Mouse (Mus musculus) embryonic facial prominence, embryonic 11.5 days (tissue): ENCODE data around the gene Nhs. TPM values are rescaled to one million over a fixed set of nuclear protein-coding genes. Genes with fewer than 3 reads are reported as not detected.

Experiments used
- ATAC-seq: fragments of 200-750 bp; cut with Nextera tagmentation; replicated peaks from 2 replicates; pipeline ENCODE4 v1.8.0; 2017; ENCODE audit warnings: low read depth; ENCODE audit not compliant: insufficient number of reproducible peaks, low FRiP score, low TSS enrichment
- DNase-seq: peaks from one replicate; pipeline ENCODE4 v3.0.0-alpha.2; 2015; ENCODE audit warnings: low spot score
- H3K27ac ChIP-seq: fragments of 300-500 bp; sonication (generic); replicated peaks from 2 replicates; pipeline ENCODE4 v1.5.1; 2014; ENCODE audit warnings: mild to moderate bottlenecking, low read depth, low read length, control low read depth
- H3K27me3 ChIP-seq: fragments of 300-500 bp; sonication (generic); 2 replicates; pipeline ENCODE4 v1.6.1; 2014; ENCODE audit warnings: mild to moderate bottlenecking, low read length, moderate library complexity, mixed read lengths; ENCODE audit not compliant: control insufficient read depth, insufficient read depth
- H3K36me3 ChIP-seq: fragments of 300-500 bp; sonication (generic); replicated peaks from 2 replicates; pipeline ENCODE4 v1.6.1; 2014; ENCODE audit warnings: low read depth, mild to moderate bottlenecking, low read length, moderate library complexity, mixed read lengths; ENCODE audit not compliant: control insufficient read depth, insufficient read depth
- H3K4me1 ChIP-seq: fragments of 300-500 bp; sonication (generic); 2 replicates; pipeline ENCODE4 v1.6.1; 2014; ENCODE audit warnings: low read length, mixed read lengths; ENCODE audit not compliant: control insufficient read depth, insufficient read depth
- H3K4me2 ChIP-seq: fragments of 300-500 bp; sonication (generic); 2 replicates; pipeline ENCODE4 v1.6.1; 2014; ENCODE audit warnings: low read depth, mild to moderate bottlenecking, control low read depth, low read length, moderate library complexity
- H3K4me3 ChIP-seq: fragments of 300-500 bp; sonication (generic); 2 replicates; pipeline ENCODE4 v1.5.1; 2014; ENCODE audit warnings: low read depth, low read length, control low read depth
- H3K9ac ChIP-seq: fragments of 300-500 bp; sonication (generic); replicated peaks from 2 replicates; pipeline ENCODE4 v1.6.1; 2014; ENCODE audit warnings: mild to moderate bottlenecking, control low read depth, low read length
- H3K9me3 ChIP-seq: fragments of 300-500 bp; sonication (generic); replicated peaks from 2 replicates; pipeline ENCODE4 v1.6.1; 2016; ENCODE audit warnings: mild to moderate bottlenecking, low read length, inconsistent platforms, mixed read lengths; ENCODE audit not compliant: control insufficient read depth
- WGBS: fragments of 180-500 bp; shearing (Covaris S2); extraction: QIAGEN DNeasy Blood & Tissue Kit; methylation state at CpG from one replicate; pipeline ENCODE4 v1.1.7; 2014; 5-methylcytosine and 5-hydroxymethylcytosine counted together
- polyA plus RNA-seq: library from polyadenylated mRNA; unstranded; fragments of >200 nt; fragmentation: Nextera tagmentation; extraction: Ambion mirVana; gene quantifications from 2 replicates; pipeline ENCODE4 v1.2.1, GENCODE M21; 2014

Nhs gene
- 3.3 and 3.6 TPM in 2 replicates for polyA plus RNA-seq

DNA sequence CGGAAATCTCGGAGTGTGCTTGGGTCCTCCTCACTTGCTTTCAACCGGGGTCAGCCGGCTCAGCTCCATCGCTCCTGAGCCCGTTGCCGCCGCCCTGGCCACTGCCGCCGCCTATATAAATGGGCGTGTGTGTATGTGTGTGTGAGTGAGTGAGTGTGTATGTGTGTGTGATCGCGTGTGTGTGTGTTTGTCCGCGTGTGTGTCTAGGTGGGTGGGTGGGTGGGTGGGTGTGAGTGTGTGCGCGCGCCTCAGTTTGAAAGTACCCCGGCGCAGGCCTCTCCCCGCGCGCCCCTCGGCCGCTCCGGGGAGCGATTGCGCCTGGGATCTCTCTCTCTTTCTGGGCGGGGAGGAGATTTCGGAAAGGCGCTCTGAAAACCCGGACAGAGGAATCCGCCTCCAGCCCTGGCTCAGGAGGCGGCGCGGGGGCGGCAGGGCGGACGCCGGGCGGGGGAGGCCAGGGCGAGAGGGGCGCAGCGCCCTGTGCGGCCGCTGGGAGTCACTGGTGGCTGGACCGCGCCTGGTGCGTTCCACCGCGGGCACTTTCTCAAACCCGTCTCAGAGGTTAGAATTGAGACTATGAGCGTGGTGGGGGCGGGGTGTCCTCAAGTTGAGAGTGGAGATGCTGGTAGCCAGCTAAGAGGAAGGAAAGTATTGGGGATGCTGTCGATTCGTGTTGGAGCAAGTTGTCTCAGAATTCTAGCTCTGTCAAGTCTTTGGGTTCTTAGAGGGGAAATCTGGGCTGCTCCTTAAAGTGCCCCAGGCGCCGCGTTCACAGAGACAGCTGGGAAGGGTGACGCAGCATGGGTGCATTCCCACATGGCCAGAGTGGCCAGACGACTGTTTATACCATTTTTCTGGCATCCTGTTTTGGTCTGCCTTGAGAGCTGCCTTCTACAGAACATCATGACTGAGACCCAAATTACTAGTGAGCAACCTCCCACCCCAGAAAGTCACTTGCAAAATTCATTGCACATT is at the start of gene Nhs:
Gene Nhs (minus strand): TSS at position 94 of the 975 bp plus-strand sequence.
- H3K4me1 ChIP-seq: no peaks in the 10 kb centered on the region
- H3K9ac ChIP-seq: peak within 1 kb of the TSS; percentile 67
- no peaks in the 10 kb centered on the region for H3K9me3 ChIP-seq
- DNase-seq: peak; percentile 82
- WGBS: 18% methylated on average over 48 of the region's 61 CpGs
- H3K4me2 ChIP-seq: peak within 1 kb of the TSS; percentile 75
- H3K27me3 ChIP-seq: no peaks in the 10 kb centered on the region
- H3K36me3 ChIP-seq: no peaks in the 10 kb centered on the region
- H3K27ac ChIP-seq: no peak within 1 kb of the TSS
- peak; percentile 81 for ATAC-seq
- peak within 1 kb of the TSS; percentile 55 for H3K4me3 ChIP-seq

DNA sequence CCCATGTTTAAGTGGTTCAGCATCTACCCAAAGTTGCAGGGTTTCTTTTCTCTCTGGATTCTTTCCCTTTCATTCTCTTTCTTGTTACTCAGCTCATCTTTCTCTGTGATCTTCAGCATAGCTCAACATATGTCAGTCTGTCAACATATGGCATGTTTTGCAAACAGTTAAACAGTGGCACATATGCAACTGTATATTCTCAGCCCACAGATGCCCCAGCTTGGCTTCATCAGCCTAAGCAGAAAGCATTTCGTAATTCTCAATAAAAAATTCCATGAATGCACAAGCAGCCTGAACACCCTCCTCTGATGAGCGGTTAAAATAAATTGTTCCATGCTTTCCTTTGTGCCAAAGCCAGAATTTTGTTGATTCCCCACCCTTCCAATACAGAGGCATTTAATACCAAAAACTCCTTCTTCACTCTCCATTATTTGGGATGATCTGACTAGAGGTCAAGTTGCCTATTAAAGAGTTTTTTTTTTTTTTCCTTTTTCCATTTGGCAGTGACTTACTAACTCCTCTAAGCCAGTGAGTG is 46.9 kb upstream of the Nhs start:
- no peaks in the 10 kb centered on the region for H3K36me3 ChIP-seq
- H3K4me1 ChIP-seq: no peaks in the 10 kb centered on the region
- DNase-seq (no peak), ATAC-seq (no peak)
- no peaks in the 10 kb centered on the region for H3K9me3 ChIP-seq
- WGBS: 84% methylated on average over 2 of the region's 2 CpGs
- no peak overlapping the region for H3K4me3 ChIP-seq
- no peak overlapping the region for H3K9ac ChIP-seq
- no peak overlapping the region for H3K4me2 ChIP-seq
- no peaks in the 10 kb centered on the region for H3K27me3 ChIP-seq
- H3K27ac ChIP-seq: no peak overlapping the region

DNA sequence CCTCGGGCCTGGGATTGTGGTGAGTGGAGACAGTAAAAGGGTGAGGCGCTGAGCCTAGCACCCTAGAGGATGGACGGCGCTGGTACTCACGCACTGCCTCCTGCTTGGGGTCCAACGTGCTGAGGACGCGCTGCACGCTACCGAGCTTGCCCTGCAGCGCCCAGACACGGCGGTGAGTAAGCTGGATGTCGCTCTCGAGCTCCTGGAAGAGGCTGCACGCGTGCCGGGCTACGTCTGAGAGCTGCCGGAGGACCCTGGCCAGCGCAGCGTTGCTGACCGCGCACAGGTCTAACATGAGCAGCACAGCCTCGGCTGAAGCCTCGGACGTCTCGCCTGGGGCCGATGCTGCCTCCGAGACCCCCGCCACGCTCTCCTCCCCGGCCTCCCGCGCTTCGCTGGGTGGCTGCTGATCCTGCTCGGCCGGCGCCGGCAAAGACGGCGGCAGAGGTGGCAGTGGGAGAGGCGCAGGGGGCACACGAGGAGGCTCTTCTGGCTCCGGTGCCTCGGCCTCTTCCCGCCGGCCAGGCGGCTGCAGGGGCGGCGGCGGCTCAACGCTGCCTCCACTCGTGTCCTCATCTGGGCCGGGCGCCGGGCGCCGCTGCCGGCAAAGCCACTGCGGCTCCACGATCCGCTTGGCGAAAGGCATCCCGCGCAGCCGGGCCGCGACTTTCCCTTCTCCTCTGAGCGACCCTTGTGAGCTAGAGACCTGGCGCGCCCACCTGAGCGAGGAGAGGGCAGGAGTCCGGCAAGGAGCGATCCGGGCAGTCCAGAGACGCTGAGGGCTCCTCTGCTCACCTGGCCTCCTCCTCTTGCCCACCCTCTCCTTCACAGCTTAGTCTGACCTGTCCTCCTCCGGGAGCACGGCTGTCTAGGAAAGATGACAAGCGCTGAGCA is 540 bp downstream of the Nhs start:
- no peaks in the 10 kb centered on the region for H3K9me3 ChIP-seq
- no peaks in the 10 kb centered on the region for H3K27me3 ChIP-seq
- H3K36me3 ChIP-seq: no peaks in the 10 kb centered on the region
- peak; percentile 42 for DNase-seq
- H3K4me1 ChIP-seq: no peaks in the 10 kb centered on the region
- H3K9ac ChIP-seq: peak overlapping the region; percentile 67
- no peak overlapping the region for H3K27ac ChIP-seq
- H3K4me2 ChIP-seq: peak overlapping the region; percentile 75
- H3K4me3 ChIP-seq: peak overlapping the region; percentile 55
- ATAC-seq: peak; percentile 67
- 17% methylated on average over 67 of the region's 80 CpGs for WGBS

DNA sequence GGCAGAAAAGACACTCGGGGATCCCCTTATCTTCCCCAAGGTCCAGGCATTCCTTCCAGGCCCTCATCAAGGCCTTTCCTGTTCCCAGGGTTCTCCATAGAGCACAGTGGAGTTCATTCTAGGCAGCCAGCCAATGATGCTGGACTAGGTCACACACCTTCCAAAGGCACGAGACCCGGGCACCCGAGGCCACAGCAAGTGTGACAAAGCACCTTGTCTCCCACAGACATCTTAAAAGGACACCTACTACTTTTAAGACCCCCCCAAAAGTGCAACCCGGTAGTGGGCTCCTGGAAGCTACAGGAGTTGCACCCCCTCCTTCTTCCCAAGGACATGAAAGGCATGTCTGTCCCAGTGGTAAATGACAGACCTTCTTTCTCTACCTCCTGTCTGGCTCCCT is 1.4 kb downstream of the Nhs start:
- 53% methylated on average over 5 of the region's 5 CpGs for WGBS
- peak overlapping the region; percentile 75 for H3K4me2 ChIP-seq
- DNase-seq (no peak), ATAC-seq (no peak)
- no peak overlapping the region for H3K27ac ChIP-seq
- H3K4me1 ChIP-seq: no peaks in the 10 kb centered on the region
- peak overlapping the region; percentile 67; the same call in 1 of the 2 replicates for H3K9ac ChIP-seq
- no peaks in the 10 kb centered on the region for H3K27me3 ChIP-seq
- H3K36me3 ChIP-seq: no peaks in the 10 kb centered on the region
- H3K9me3 ChIP-seq: no peaks in the 10 kb centered on the region
- H3K4me3 ChIP-seq: peak overlapping the region; percentile 55

DNA sequence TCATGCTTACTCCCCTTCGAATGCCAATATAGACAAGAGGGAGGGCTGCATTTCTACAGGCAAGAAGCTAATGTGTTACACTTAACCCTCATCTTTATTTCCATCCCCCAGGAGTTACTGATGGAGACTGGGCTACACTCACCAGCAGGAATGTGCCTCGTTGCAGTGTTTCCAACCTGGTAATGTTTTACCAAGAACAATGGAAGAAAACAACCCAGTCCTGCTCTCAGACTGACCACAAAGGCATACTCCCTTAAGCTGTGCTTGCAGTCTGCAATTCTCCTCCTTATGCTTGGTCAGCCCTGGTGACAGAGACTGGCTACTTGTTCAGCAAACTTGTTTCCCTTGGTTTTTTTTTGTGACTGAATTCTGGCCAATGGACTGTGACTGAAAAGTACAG is 21.7 kb downstream of the Nhs start:
- no peaks in the 10 kb centered on the region for H3K9me3 ChIP-seq
- H3K9ac ChIP-seq: no peak overlapping the region
- H3K4me1 ChIP-seq: no peaks in the 10 kb centered on the region
- H3K27me3 ChIP-seq: no peaks in the 10 kb centered on the region; the same call in 1 of the 2 replicates
- DNase-seq (no peak), ATAC-seq (no peak)
- H3K27ac ChIP-seq: no peak overlapping the region
- H3K4me2 ChIP-seq: no peak overlapping the region
- H3K4me3 ChIP-seq: no peak overlapping the region
- no peaks in the 10 kb centered on the region for H3K36me3 ChIP-seq
- WGBS: 54% methylated on average over 2 of the region's 2 CpGs

DNA sequence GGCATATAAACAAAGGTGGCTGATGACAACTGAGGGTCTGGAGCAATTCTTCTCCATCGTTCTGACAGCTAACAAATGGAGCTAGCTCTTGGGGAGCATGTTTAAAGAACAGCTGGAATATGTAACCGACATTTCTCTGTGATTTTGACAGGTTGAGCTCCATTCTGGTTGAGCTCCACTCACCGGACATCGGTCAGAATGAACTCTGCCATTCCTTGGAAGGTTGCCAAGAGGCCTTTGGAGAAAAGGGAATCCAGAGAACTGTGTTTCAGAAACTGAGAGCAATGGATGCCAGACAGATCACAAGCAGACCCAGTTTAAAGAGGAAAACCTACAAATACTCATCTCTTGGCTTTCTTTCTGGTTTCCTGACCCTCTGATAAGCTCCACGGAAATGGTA is 46.3 kb downstream of the Nhs start:
- Histone ChIP-seq H3K4me1 (no peaks in the 10 kb centered on the region), H3K9ac (no peak overlapping the region), H3K9me3 (no peaks in the 10 kb centered on the region), H3K36me3 (no peaks in the 10 kb centered on the region), H3K4me3 (no peak overlapping the region), H3K4me2 (no peak overlapping the region), H3K27ac (no peak overlapping the region), H3K27me3 (no peaks in the 10 kb centered on the region)
- peak; percentile 11 for DNase-seq
- ATAC-seq: no peak
- 65% methylated on average over 5 of the region's 5 CpGs for WGBS

DNA sequence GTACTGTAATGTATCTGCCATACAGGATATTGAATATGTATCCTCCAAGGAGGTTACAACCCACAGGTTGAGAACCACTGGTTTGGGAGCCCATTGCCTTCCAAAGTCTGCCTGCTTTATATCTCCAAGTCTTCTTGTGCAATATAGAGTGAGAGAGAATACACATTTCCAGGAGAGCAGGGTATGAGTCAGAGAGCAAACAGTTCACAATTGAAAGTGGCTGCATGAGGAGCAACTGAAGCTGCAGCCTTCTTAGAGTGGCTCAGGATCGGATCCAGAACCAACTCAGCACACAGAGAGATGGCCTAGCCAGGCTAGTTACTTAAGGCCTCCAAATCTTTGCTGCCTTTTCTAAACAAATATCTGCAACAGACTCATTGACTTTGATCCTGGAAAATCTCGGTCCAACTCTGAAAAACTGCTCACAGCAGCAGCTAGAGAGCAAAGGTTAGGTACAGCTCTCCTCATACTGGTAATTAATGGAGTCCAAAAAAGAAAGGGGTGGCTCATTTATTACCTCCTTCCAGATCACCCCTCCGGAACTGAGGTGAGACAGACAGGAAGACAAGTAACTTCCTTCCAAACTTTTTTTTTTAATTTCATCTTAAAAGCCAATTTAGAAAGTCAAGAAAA is 56.6 kb downstream of the Nhs start:
- Histone ChIP-seq H3K9ac (no peak overlapping the region), H3K4me2 (no peak overlapping the region), H3K27ac (no peak overlapping the region), H3K27me3 (no peaks in the 10 kb centered on the region), H3K9me3 (no peaks in the 10 kb centered on the region), H3K36me3 (no peaks in the 10 kb centered on the region), H3K4me1 (no peaks in the 10 kb centered on the region), H3K4me3 (no peak overlapping the region)
- no peak for ATAC-seq
- DNase-seq: no peak
- WGBS: 69% methylated on average over 3 of the region's 3 CpGs
